Mouse (Mus musculus) myocyte (in vitro differentiated cells): ENCODE measurements around the gene Sox8. TPM values are rescaled to one million over a fixed set of nuclear protein-coding genes. Genes with fewer than 3 reads are reported as not detected.

ENCODE experiments used
- H3K27me3 ChIP-seq: one replicate; pipeline ENCODE4 v1.6.1; 2011; ENCODE audit not compliant: control insufficient read depth, insufficient read depth, insufficient read length
- H3K36me3 ChIP-seq: one replicate; pipeline ENCODE4 v1.6.1; 2011; ENCODE audit not compliant: control insufficient read depth, insufficient read depth
- H3K4me2 ChIP-seq: one replicate; pipeline ENCODE4 v1.6.1; 2011; ENCODE audit warnings: low read depth, control low read depth
- H3K4me3 ChIP-seq: one replicate; pipeline ENCODE4 v1.5.1; 2011; ENCODE audit warnings: mild to moderate bottlenecking, control low read depth, moderate library complexity
- H3K79me2 ChIP-seq: one replicate; pipeline ENCODE4 v1.6.1; 2011; ENCODE audit not compliant: control insufficient read depth, insufficient read depth
- H3ac ChIP-seq: one replicate; pipeline ENCODE4 v1.6.1; 2011; ENCODE audit not compliant: control insufficient read depth, insufficient read length
- CEBPB ChIP-seq: IDR thresholded peaks from 2 replicates; pipeline ENCODE4 v1.6.1; 2011; ENCODE audit warnings: mild to moderate bottlenecking, moderate library complexity; ENCODE audit not compliant: poor library complexity, insufficient read depth, severe bottlenecking
- E2F4 ChIP-seq: IDR thresholded peaks from one replicate; pipeline ENCODE4 v1.6.1; 2011; ENCODE audit warnings: mild to moderate bottlenecking, control low read depth, moderate library complexity; ENCODE audit not compliant: insufficient read depth
- MAX ChIP-seq: IDR thresholded peaks from one replicate; pipeline ENCODE4 v1.6.1; 2011; ENCODE audit warnings: low read depth, mild to moderate bottlenecking, control low read depth
- MYOD1 ChIP-seq, 3 experiments: IDR thresholded peaks; one replicate each; pipeline ENCODE4 v1.6.1; 2011; ENCODE audit warnings: control low read depth in 2 of 3, low read depth in 2 of 3, mild to moderate bottlenecking in 2 of 3, moderate library complexity in 1 of 3; ENCODE audit not compliant: insufficient read length in 2 of 3, control insufficient read depth in 1 of 3
- MYOG ChIP-seq, 3 experiments: IDR thresholded peaks; one replicate each; pipeline ENCODE4 v1.6.1; 2011; ENCODE audit warnings: control low read depth in 2 of 3, low read depth in 2 of 3, mild to moderate bottlenecking in 2 of 3; ENCODE audit not compliant: insufficient read length in 2 of 3, control insufficient read depth in 1 of 3, insufficient read depth in 1 of 3
- POLR2A ChIP-seq: IDR thresholded peaks from one replicate; pipeline ENCODE4 v1.6.1; 2011; ENCODE audit warnings: low read depth, mild to moderate bottlenecking, control low read depth, moderate library complexity; ENCODE audit not compliant: insufficient read length
- POLR2AphosphoS2 ChIP-seq: IDR thresholded peaks from one replicate; pipeline ENCODE4 v1.6.1; 2011; ENCODE audit warnings: low read depth, control low read depth; ENCODE audit not compliant: insufficient read length
- REST ChIP-seq: IDR thresholded peaks from one replicate; pipeline ENCODE4 v1.6.1; 2011; ENCODE audit warnings: mild to moderate bottlenecking, control low read depth, moderate library complexity; ENCODE audit not compliant: insufficient read depth, insufficient read length
- SRF ChIP-seq: IDR thresholded peaks from one replicate; pipeline ENCODE4 v1.6.1; 2011; ENCODE audit warnings: low read depth; ENCODE audit not compliant: control insufficient read depth, insufficient read length
- TCF12 ChIP-seq: IDR thresholded peaks from one replicate; pipeline ENCODE4 v1.6.1; 2011; ENCODE audit warnings: mild to moderate bottlenecking, control low read depth; ENCODE audit not compliant: poor library complexity, insufficient read depth, severe bottlenecking
- TCF3 ChIP-seq: IDR thresholded peaks from one replicate; pipeline ENCODE4 v1.6.1; 2011; ENCODE audit warnings: low read depth, control low read depth; ENCODE audit not compliant: insufficient read length
- USF1 ChIP-seq: IDR thresholded peaks from one replicate; pipeline ENCODE4 v1.6.1; 2011; ENCODE audit warnings: low read depth, mild to moderate bottlenecking, control low read depth, moderate library complexity
- polyA plus RNA-seq: library from polyadenylated mRNA; unstranded; fragments of >200 nt; fragmentation: generic; extraction: Trizol; gene quantifications from one replicate; pipeline ENCODE4 v1.2.1, GENCODE M21; 2012; ENCODE audit warnings: missing spikeins

The Sox8 gene
- polyA plus RNA-seq, 1 experiment, result 14.3 TPM

- H3K27me3 ChIP-seq, result no peaks in the 10 kb centered on the region
- peak in 2 of 3 experiments; percentile 66 to 82 for TF ChIP-seq MYOG (IDR thresholded peaks at IDR 0.05; ENCODE audit: control insufficient read depth in 1 of 3, insufficient read depth in 1 of 3, insufficient read length in 2 of 3, low read depth in 2 of 3)
- no peak for TF ChIP-seq POLR2A
- no peak for TF ChIP-seq MAX
- no peak for TF ChIP-seq TCF12
- peak; percentile 29 for TF ChIP-seq POLR2AphosphoS2
- peak in 2 of 3 experiments; percentile 68 to 74 for TF ChIP-seq MYOD1 (IDR thresholded peaks at IDR 0.05; ENCODE audit: control insufficient read depth in 1 of 3, insufficient read length in 2 of 3, low read depth in 2 of 3)
- no peaks in the 10 kb centered on the region for H3K36me3 ChIP-seq
Measured at GRCm38 (mm10) chr17:25530357-25531022, 40.0 kb downstream of the Sox8 start.

GRCm38 (mm10) chr17:25522080-25522479, 48.4 kb downstream of the Sox8 start:
- no peak overlapping the region for H3K4me3 ChIP-seq
- no peak overlapping the region for H3ac ChIP-seq
- H3K27me3 ChIP-seq, result no peaks in the 10 kb centered on the region
- no peak for TF ChIP-seq TCF12
- TF ChIP-seq SRF, result no peak
- no peak for TF ChIP-seq POLR2A
- TF ChIP-seq MAX, result no peak
- TF ChIP-seq USF1, result no peak
- TF ChIP-seq CEBPB, result no peak
- no peak for TF ChIP-seq MYOG (IDR thresholded peaks at IDR 0.05; ENCODE audit: control insufficient read depth in 1 of 3, insufficient read depth in 1 of 3, insufficient read length in 2 of 3, low read depth in 2 of 3)
- no peak for TF ChIP-seq E2F4
- no peak for TF ChIP-seq POLR2AphosphoS2
- no peak for TF ChIP-seq MYOD1 (IDR thresholded peaks at IDR 0.05; ENCODE audit: control insufficient read depth in 1 of 3, insufficient read length in 2 of 3, low read depth in 2 of 3)
- no peak for TF ChIP-seq REST
- TF ChIP-seq TCF3, result no peak
- no peaks in the 10 kb centered on the region for H3K36me3 ChIP-seq
- H3K4me2 ChIP-seq, result peak overlapping the region; percentile 31
- no peaks in the 10 kb centered on the region for H3K79me2 ChIP-seq

More at GRCm38 (mm10) chr17:25530357-25531022, 40.0 kb downstream of the Sox8 start:
- Histone ChIP-seq H3ac (no peak overlapping the region), H3K79me2 (no peaks in the 10 kb centered on the region), H3K4me2 (no peak overlapping the region), H3K4me3 (no peak overlapping the region)

- H3K36me3 ChIP-seq, result no peaks in the 10 kb centered on the region
- no peak overlapping the region for H3K4me2 ChIP-seq
- no peaks in the 10 kb centered on the region for H3K79me2 ChIP-seq
- H3K27me3 ChIP-seq, result no peaks in the 10 kb centered on the region
- TF ChIP-seq TCF12, result no peak
- no peak for TF ChIP-seq REST
- TF ChIP-seq MAX, result no peak
- no peak for TF ChIP-seq MYOD1 (IDR thresholded peaks at IDR 0.05; ENCODE audit: control insufficient read depth in 1 of 3, insufficient read length in 2 of 3, low read depth in 2 of 3)
- TF ChIP-seq POLR2A, result no peak
- no peak for TF ChIP-seq E2F4
- TF ChIP-seq CEBPB, result no peak
- no peak for TF ChIP-seq TCF3
- no peak for TF ChIP-seq POLR2AphosphoS2
- TF ChIP-seq SRF, result no peak
- no peak for TF ChIP-seq MYOG (IDR thresholded peaks at IDR 0.05; ENCODE audit: control insufficient read depth in 1 of 3, insufficient read depth in 1 of 3, insufficient read length in 2 of 3, low read depth in 2 of 3)
- H3ac ChIP-seq, result no peak overlapping the region
- no peak overlapping the region for H3K4me3 ChIP-seq
Measured at GRCm38 (mm10) chr17:25520492-25520891, 50.0 kb downstream of the Sox8 start.

GRCm38 (mm10) chr17:25519511-25519910, 51.0 kb downstream of the Sox8 start:
- no peak for TF ChIP-seq POLR2AphosphoS2
- TF ChIP-seq SRF, result no peak
- no peak for TF ChIP-seq MYOG (IDR thresholded peaks at IDR 0.05; ENCODE audit: control insufficient read depth in 1 of 3, insufficient read depth in 1 of 3, insufficient read length in 2 of 3, low read depth in 2 of 3)
- no peak for TF ChIP-seq USF1
- no peak for TF ChIP-seq MAX
- no peak for TF ChIP-seq TCF3
- no peak for TF ChIP-seq TCF12
- no peak for TF ChIP-seq POLR2A
- TF ChIP-seq CEBPB, result no peak
- H3K79me2 ChIP-seq, result no peaks in the 10 kb centered on the region
- no peak overlapping the region for H3K4me2 ChIP-seq
- no peak overlapping the region for H3K4me3 ChIP-seq
- H3K27me3 ChIP-seq, result no peaks in the 10 kb centered on the region
- no peaks in the 10 kb centered on the region for H3K36me3 ChIP-seq
- H3ac ChIP-seq, result no peak overlapping the region

GRCm38 (mm10) chr17:25518144-25518543, 52.3 kb downstream of the Sox8 start:
- no peak overlapping the region for H3K4me3 ChIP-seq
- TF ChIP-seq E2F4 (no peak), SRF (no peak), TCF12 (no peak), MYOD1 (IDR thresholded peaks at IDR 0.05; ENCODE audit: control insufficient read depth in 1 of 3, insufficient read length in 2 of 3, low read depth in 2 of 3) (no peak), MAX (no peak), CEBPB (no peak), POLR2AphosphoS2 (no peak), TCF3 (no peak), REST (no peak), POLR2A (no peak), USF1 (no peak), MYOG (IDR thresholded peaks at IDR 0.05; ENCODE audit: control insufficient read depth in 1 of 3, insufficient read depth in 1 of 3, insufficient read length in 2 of 3, low read depth in 2 of 3) (no peak)
- no peak overlapping the region for H3ac ChIP-seq
- H3K36me3 ChIP-seq, result no peaks in the 10 kb centered on the region
- H3K4me2 ChIP-seq, result no peak overlapping the region
- H3K27me3 ChIP-seq, result no peaks in the 10 kb centered on the region
- no peaks in the 10 kb centered on the region for H3K79me2 ChIP-seq
